Mouse (Mus musculus): ENCODE data around the gene Hck.

DNA sequence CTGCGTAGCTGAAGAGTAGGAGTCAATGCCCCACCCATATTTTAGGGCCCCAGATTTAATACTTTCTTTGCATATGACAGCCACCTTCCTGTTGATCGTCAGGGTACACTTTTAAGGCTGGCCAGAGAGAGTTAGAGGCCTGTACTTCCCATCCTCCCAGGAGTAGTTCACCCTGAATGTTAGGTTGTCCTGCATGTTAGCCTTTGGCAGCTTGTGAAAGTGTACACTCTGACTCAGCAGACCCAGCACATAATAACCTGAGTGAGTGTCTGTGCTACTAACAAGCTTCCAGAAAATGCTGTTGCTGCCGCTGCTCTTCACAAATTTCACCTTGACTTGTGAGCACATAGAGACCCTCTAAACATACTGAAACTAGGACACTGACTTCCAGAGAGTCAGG is 68.9 kb downstream of the Hck start:
- TF ChIP-seq POLR2A (IDR thresholded peaks at IDR 0.05; ENCODE audit: low read depth, low read length) (no peak), CTCF (IDR thresholded peaks at IDR 0.05; ENCODE audit: extremely low read depth, insufficient read depth, insufficient read length, insufficient replicate concordance) (no peak)

Data from spleen, adult 2 months (tissue).